Mouse (Mus musculus): Measurements from ENCODE around the gene Rab5a.

DNA sequence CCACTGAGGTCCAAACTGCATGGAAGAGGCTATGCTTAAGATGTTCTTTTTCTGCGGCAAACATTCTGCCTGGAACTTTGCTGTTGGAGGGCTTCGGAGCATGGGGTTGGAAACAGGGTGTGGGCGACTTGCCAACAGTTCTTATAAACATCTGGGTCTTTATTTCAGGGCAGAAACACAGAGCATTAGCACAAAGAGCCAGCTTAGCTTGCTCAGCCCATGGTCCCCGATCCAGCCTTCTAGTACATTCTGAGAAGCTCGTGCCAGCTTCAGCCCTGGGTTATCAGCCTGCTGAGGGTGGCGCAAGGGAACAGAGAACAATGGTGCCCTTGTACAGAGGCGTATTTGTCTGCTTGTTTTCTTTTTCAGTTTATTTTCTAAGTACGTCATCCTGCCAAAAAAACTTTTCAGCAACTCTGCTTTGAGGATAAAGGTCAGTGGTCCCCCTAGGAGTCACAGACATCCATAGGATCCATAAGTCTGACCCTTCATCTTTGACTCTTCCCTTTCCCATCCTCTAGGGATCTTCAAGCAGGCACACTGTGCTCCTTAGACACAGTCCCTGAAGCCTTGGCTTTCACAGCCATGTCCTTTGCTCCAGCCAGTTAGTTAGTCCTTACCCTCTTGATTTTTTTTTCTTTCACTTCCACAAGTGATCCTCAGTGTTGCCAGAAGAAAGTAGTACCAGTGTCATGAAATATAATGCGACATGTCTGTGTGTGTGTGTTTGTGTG, 64.7 kb downstream of the Rab5a start:
- no peak for TF ChIP-seq POLR2A (IDR thresholded peaks at IDR 0.05; ENCODE audit: borderline replicate concordance, low read depth, low read length)
- no peak for TF ChIP-seq CTCF (IDR thresholded peaks at IDR 0.05; ENCODE audit: low read depth, low read length)

Data from bone marrow macrophage, adult 2 months (primary cell).